Mouse (Mus musculus): ENCODE measurements around the gene Cox7a2. TPM values are rescaled to one million over a fixed set of nuclear protein-coding genes. Genes with fewer than 3 reads are reported as not detected.

The Cox7a2 gene
- total RNA-seq, 1 experiment from 2014 or later = 462 TPM

DNA sequence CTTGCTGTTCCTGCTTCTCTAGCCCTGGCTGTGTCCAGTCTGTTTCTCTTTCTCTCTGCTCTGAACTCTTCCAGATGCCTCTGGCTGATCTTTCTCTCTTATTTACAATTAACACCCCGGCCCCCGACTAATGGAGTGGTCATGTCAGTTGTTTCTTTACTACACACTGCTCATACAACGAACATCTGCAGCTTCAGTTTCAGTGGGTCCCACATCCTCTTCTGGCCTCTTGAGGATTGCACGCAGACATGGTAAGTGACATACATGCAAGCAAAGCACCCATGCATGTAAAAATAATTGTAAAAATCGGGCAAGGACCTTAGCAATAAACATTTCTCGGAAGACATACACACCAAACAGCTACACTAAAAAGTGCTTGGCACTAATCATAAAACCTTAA lies 24.1 kb downstream of the Cox7a2 start:
- DNase-seq = no peak

DNA sequence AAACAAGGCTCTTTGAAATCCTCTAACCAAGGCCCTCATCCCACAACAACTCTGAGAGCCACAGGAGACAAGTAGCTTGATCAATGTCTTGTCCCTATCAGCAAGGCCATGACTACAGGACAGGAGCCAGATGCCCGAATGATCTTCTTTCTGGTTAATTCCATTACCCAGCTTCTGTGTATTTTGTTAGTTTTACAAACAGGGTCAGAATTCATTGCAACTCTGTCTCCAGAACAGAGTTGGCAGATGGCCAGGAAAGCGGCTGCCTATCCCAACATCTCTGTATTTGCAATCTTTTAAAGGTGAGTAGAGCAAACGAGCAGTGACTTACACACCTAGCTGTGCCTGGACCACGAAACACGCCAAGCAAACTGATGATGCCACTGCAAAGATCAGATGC lies 29.4 kb downstream of the Cox7a2 start:
- DNase-seq = peak; percentile 54

DNA sequence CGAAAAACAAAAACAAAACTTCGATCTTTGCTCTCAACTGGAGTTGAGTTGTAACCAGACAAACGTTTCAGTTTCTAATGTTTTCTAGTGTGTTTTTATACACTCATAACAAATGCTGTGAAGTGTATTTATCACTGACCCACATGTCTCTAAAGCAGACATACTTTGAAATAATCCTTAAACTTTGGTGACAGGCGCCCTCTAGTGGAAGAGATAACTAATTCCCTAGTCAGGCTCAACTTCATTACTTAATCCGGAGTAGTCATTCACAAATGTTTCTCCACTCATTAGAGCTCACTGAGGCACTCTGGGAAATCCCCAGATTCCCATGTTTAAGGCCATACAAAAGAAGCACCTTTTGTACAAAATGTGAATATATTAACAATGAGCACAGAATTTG lies 36.6 kb downstream of the Cox7a2 start:
- DNase-seq = peak; percentile 36

DNA sequence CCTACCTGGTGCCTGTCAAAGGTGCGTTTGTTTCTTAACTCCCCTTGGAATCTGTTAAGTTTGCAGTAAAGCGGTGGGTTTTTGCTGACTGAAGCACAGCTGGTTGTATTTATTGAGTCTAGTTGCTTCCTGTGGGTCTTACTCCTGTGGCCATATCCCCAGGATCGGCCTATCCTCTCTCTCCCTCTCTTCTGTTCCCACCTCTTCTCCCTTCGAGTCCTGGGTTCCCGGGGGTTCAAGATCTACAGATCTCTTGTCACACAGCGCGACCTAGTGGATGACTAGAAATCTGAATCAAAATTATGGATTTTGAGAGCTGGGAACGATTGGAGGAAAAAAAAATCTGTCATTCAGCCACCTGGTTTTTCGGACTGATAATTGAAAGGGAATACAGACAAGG lies 38.6 kb downstream of the Cox7a2 start:
- DNase-seq = peak; percentile 74

DNA sequence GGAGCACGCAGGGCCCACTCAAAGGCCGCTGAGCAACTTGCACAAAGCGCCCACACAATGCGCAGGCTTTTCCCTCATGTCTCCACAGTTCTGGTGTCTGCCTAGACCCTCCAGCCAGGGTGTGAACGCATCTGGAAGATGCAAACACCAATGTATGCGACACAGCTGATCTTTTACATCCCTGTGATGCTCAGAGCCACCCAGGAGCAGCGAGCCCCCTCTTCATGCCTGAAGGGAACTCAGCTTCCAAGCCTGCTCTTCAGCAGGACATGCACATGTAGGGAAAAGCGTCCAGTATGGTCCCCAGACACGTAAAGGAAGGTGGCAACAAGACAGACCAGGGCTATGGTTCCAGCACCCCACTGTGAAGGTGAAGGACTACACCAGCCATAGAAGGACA lies 39.5 kb downstream of the Cox7a2 start:
- DNase-seq = no peak

DNA sequence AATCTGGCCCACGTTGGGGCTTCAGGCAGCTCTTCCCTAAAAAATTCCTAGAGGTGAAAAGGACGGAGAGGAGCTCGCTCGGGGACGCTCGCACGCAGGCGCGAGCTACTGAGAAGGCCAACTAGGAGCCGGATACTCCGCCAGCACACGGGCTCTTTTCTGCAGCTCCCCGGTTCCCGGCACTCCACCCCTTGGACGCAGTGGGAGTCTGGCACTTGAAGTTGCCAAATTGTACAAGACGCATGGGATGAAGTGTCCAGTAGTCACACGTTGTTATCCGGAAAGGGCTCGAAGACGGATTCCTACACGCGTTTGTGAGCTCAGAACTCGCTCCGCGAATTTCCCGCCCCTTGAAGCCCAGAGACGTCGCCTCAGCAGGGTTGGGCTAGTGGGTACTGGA lies 40.2 kb downstream of the Cox7a2 start:
- DNase-seq = peak; percentile 34

DNA sequence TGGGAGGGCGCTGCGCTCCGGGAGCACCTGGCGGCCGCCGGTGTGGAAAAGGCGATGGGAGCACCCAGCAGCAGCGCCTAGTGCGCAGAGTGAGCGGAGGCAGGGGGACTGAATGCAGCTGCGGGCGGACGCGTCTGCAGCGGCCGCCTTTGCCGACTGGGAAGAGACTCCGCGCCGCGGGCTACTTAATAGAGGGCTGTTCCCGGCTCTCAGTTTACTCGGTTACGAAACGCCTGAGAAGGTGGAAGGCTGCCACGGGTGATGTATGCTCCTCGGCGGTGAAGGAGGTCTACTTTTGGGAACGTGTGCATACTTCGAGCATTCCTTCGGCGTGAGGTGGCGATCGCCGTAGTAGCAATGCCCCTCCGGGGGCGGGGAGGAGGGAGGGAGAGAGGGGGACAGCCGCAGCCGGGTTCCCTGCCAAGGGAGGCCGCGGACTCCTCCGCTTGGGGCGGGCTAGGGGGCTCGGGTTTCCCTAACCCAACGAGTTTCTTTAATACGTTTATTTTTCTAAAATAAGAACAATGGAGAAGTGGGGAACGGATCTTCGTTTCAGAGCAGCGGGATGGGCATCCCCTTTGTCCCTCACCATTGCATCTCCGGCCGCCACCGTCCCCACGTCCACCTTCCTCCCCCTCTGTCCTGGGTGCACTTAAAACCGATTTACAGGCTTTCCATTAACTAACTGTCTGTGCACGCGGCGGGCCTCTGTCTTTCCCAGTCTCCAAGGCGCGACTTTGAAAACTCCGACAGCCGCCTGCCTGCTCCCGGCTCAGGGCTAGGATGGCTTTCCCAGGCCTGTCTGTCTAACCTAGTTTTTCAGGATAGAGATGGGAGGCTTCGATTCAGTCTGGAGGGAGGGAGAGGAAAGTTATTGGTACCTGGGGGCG lies 41.0 kb downstream of the Cox7a2 start, which contains the start of gene Col12a1:
TSS of gene Col12a1 (minus strand) at position 351 of the 890 bp plus-strand sequence.
- DNase-seq = peak; percentile 67

DNA sequence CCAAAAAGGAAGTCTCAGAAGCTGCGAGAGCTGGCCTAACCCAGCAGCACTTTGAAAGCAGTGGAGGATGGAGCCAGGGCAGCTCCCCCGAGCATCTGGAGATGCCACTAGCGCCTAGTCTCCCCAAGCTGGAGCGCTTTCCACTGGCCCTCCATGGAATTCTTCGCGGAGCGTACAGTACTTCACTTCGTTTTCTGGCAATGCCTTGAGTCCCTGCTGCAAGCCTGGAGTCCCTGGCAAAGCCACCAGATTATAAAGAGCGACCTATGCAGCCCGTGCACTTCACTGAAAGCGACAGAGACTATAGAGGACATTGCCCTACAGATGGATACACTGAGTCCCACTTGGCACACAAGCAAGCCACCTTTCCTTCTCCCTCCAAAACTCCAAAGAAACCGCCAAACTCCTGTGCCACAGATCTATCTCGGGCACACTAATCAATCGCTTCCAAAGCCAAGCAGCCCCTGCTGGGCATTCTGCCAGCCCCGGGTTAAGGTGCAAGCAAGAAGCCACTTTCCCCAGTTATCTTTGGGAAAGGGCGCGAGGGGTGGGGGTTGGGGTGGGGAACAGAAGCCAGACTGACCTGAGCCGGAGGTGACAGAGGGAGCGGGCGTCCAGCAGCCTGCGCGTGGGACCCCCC lies 41.7 kb downstream of the Cox7a2 start:
- DNase-seq = no peak

DNA sequence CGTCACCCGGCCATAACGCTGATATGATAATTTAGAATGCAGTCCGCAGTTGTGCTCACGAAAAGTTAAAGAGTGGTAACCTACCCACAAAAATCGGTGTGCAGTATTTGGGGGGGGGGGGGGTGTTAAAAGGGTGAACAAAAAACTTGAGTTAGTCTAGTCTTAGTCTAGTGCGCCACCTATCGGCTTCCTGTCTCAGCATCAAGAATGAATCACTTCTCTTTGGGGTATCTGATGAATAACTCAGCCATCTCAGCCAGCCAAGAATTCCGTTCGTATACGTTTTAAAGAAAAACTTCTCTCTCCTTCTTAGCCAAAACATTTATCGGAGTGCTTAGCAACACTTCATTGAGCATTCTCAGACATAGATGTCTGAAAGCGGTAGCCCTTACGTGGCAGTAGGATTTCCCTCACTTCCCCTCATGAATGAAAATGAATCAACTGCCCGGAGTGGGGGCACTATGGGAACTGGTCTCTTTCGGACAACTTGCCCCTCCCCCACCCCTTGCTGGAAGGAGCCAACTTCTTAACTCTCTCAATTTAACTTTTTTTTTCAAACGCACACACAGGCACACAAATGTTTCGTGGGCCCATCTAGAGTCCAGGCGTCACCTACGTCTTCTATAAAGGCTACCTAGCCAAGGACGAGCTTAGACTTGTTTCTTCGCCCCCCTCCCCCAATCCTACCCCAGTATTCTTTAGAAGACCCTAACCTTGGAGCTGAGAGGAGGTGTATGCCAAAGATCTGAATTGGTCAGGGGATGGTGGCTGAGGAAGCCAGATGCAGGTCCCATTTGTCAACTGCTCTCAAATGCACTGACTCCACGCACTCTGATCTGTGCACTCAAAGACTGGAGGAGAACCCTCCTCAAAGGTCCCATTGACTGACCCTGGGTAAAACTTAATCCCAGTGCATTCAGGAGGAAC lies 42.5 kb downstream of the Cox7a2 start:
- peak; percentile 75 for DNase-seq

DNA sequence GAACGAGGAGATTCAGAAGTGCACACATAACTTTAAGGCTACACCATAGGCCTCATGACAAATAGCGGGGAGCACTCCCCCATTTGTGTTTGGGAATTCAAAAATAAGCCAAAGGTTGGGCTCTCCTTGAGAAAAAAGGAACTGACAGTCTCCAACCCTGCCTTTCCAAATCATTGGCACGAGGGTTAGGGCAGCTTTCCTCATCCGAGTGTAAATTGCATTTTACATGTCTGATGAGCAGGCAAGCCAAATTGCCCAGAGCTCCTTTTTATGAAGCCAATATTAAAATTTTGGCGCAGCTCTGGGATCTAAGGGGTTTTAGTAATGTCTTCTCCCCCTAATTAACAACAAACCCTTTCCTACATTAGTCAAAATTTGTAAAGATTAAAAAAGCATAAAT lies 43.2 kb downstream of the Cox7a2 start:
- DNase-seq = peak; percentile 20

DNA sequence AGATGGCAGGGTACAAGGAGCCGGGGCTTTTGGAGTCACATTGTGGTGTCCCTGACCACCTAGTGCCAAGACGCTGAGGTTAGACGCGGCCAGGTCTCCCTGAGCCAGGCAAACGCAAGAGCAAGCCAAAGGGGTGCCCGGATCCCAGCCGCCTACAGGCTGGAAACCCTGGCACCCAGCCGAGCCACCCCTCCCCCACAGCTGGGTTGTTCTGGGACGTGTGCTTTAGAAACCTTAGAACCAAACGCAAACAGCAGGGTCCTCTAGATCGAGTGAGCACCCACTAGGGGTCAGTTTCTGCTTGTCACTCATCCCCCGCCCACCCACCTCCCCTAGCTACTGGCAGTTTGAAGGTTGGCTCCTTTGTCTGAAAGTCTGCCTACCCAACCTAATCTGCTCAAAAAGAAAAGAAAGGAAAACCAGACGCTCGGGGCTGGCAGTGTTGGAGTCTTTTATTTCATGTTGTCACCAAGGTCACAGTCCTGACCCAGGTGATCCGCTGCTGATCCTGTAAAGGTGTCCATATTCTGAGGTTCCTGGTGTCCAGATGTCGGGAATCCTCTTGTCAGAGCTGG lies 45.1 kb downstream of the Cox7a2 start:
- peak; percentile 90 for DNase-seq

Other genes with a start within 250 kb of the Cox7a2 start
- gene Col12a1, start 41.0 kb downstream of the Cox7a2 start, total RNA-seq (2021) = 28.3 and 29.5 TPM in 2 replicates
- gene Tmem30a, start 33.6 kb upstream of the Cox7a2 start, total RNA-seq (2021) = 98.9 and 105 TPM in 2 replicates